Mouse (Mus musculus) liver, adult 2 months (tissue): ENCODE results near the gene Gm37240. TPM values are rescaled to one million over a fixed set of nuclear protein-coding genes. Genes with fewer than 3 reads are reported as not detected.

Source experiments
- DNase-seq: peaks from one replicate; pipeline ENCODE4 v3.0.0-alpha.2; 2011; ENCODE audit warnings: low read depth, low spot score; ENCODE audit errors: extremely low read depth
- H3K27ac ChIP-seq: fragments of 200-500 bp; replicated peaks from 2 replicates; pipeline ENCODE4 v1.5.1; 2012; ENCODE audit warnings: low read depth, mild to moderate bottlenecking, control low read depth, inconsistent platforms, low read length; ENCODE audit not compliant: insufficient read depth
- H3K27me3 ChIP-seq: fragments of 200-500 bp; 2 replicates; pipeline ENCODE4 v1.6.1; 2012; ENCODE audit warnings: mild to moderate bottlenecking, moderate library complexity, low read length, inconsistent platforms; ENCODE audit not compliant: control insufficient read depth, insufficient read depth
- H3K36me3 ChIP-seq: fragments of 200-500 bp; 2 replicates; pipeline ENCODE4 v1.6.1; 2012; ENCODE audit warnings: low read length, inconsistent platforms; ENCODE audit not compliant: control insufficient read depth, insufficient read depth
- H3K4me1 ChIP-seq: fragments of 200-500 bp; 2 replicates; pipeline ENCODE4 v1.6.1; 2011; ENCODE audit warnings: low read length; ENCODE audit not compliant: control insufficient read depth, insufficient read depth
- H3K4me3 ChIP-seq: fragments of 200-500 bp; 2 replicates; pipeline ENCODE4 v1.5.1; 2011; ENCODE audit warnings: low read depth, mild to moderate bottlenecking, control low read depth, low read length, moderate library complexity; ENCODE audit not compliant: insufficient read depth
- H3K79me2 ChIP-seq: fragments of 200-500 bp; 2 replicates; pipeline ENCODE4 v1.6.1; 2012; ENCODE audit warnings: inconsistent platforms, mild to moderate bottlenecking, low read length, moderate library complexity; ENCODE audit not compliant: control insufficient read depth, insufficient read depth
- H3K9ac ChIP-seq: fragments of 200-500 bp; 2 replicates; pipeline ENCODE4 v1.6.1; 2012; ENCODE audit warnings: low read depth, mild to moderate bottlenecking, control low read depth, inconsistent platforms, low read length
- CTCF ChIP-seq: fragments of 200-500 bp; IDR thresholded peaks from 2 replicates; pipeline ENCODE4 v1.5.1; 2011; ENCODE audit warnings: low read depth, low read length, control low read depth
- POLR2A ChIP-seq: fragments of 200-500 bp; IDR thresholded peaks from 2 replicates; pipeline ENCODE4 v1.6.1; 2011; ENCODE audit warnings: low read length, control low read depth; ENCODE audit not compliant: insufficient read depth; ENCODE audit errors: extremely low read depth
- WGBS: fragments of 180-500 bp; shearing (Covaris S2); methylation state at CpG from one replicate; pipeline ENCODE4 v1.1.7; 2018; 5-methylcytosine and 5-hydroxymethylcytosine counted together
- polyA plus RNA-seq: library from polyadenylated mRNA; depleted of rRNA; stranded (reverse); fragments of >200 nt; gene quantifications from 2 replicates; pipeline ENCODE4 v1.2.3, GENCODE M21; 2012
- total RNA-seq: library from RNA; depleted of rRNA; stranded (reverse); fragments of >200 nt; gene quantifications from 2 replicates; pipeline ENCODE4 v1.2.3, GENCODE M21; 2014

Gene Gm37240
- total and polyA plus RNA-seq, 2 experiments, result 2.2 to 6.9 TPM

- TF ChIP-seq POLR2A (no peak), CTCF (no peak)
- DNase-seq, result no peak
- Histone ChIP-seq H3K27ac (no peak overlapping the region), H3K4me1 (no peaks in the 10 kb centered on the region), H3K4me3 (no peak overlapping the region), H3K79me2 (no peaks in the 10 kb centered on the region), H3K9ac (no peak overlapping the region), H3K27me3 (no peaks in the 10 kb centered on the region), H3K36me3 (peaks cover 5% of the 10 kb centered on the region)
- 99% methylated on average over 4 of the region's 4 CpGs for WGBS
Measured at GRCm38 (mm10) chr3:85629895-85630510, 257.3 kb downstream of the Gm37240 start.

- Histone ChIP-seq H3K27me3 (no peaks in the 10 kb centered on the region), H3K36me3 (peaks cover 29% of the 10 kb centered on the region), H3K4me3 (no peak overlapping the region), H3K79me2 (no peaks in the 10 kb centered on the region), H3K4me1 (no peaks in the 10 kb centered on the region), H3K27ac (no peak overlapping the region), H3K9ac (no peak overlapping the region)
- no peak for TF ChIP-seq CTCF
- no peak for TF ChIP-seq POLR2A
- DNase-seq, result no peak
- WGBS, result 97% methylated on average over 1 of the region's 1 CpGs
Measured at GRCm38 (mm10) chr3:85619751-85620150, 267.6 kb downstream of the Gm37240 start.

- no peak for TF ChIP-seq CTCF
- TF ChIP-seq POLR2A, result no peak
- H3K4me3 ChIP-seq, result no peak overlapping the region
- WGBS, result 96% methylated on average over 5 of the region's 5 CpGs
- no peak for DNase-seq
- no peaks in the 10 kb centered on the region for H3K27me3 ChIP-seq
- peaks cover 31% of the 10 kb centered on the region for H3K36me3 ChIP-seq
- no peak overlapping the region for H3K27ac ChIP-seq
- H3K4me1 ChIP-seq, result no peaks in the 10 kb centered on the region
- H3K79me2 ChIP-seq, result no peaks in the 10 kb centered on the region
- no peak overlapping the region for H3K9ac ChIP-seq
Measured at GRCm38 (mm10) chr3:85619345-85619744, 268.0 kb downstream of the Gm37240 start.

GRCm38 (mm10) chr3:85618885-85619284 is 268.4 kb downstream of the Gm37240 start:
- H3K79me2 ChIP-seq, result no peaks in the 10 kb centered on the region
- DNase-seq, result no peak

GRCm38 (mm10) chr3:85616389-85616788 is 270.9 kb downstream of the Gm37240 start:
- H3K27ac ChIP-seq, result no peak overlapping the region
- no peaks in the 10 kb centered on the region for H3K4me1 ChIP-seq
- H3K27me3 ChIP-seq, result no peaks in the 10 kb centered on the region
- no peak overlapping the region for H3K9ac ChIP-seq
- H3K4me3 ChIP-seq, result no peak overlapping the region
- 89% methylated on average over 1 of the region's 1 CpGs for WGBS
- no peaks in the 10 kb centered on the region for H3K79me2 ChIP-seq
- peaks cover 34% of the 10 kb centered on the region for H3K36me3 ChIP-seq
- TF ChIP-seq CTCF (no peak), POLR2A (no peak)
- no peak for DNase-seq

More at GRCm38 (mm10) chr3:85618885-85619284, 268.4 kb downstream of the Gm37240 start:
- TF ChIP-seq CTCF (no peak; the same call in 1 of the 2 replicates), POLR2A (no peak)
- Histone ChIP-seq H3K4me3 (no peak overlapping the region), H3K4me1 (no peaks in the 10 kb centered on the region), H3K36me3 (peaks cover 31% of the 10 kb centered on the region), H3K27ac (no peak overlapping the region), H3K27me3 (no peaks in the 10 kb centered on the region), H3K9ac (no peak overlapping the region)
- 92% methylated on average over 6 of the region's 6 CpGs for WGBS

- 98% methylated on average over 2 of the region's 2 CpGs for WGBS
- no peak for DNase-seq
- no peaks in the 10 kb centered on the region for H3K79me2 ChIP-seq
- H3K9ac ChIP-seq, result no peak overlapping the region
- H3K4me1 ChIP-seq, result no peaks in the 10 kb centered on the region
- H3K4me3 ChIP-seq, result no peak overlapping the region
- no peak overlapping the region for H3K27ac ChIP-seq
- H3K36me3 ChIP-seq, result peaks cover 24% of the 10 kb centered on the region
- no peak for TF ChIP-seq CTCF
- no peak for TF ChIP-seq POLR2A
- H3K27me3 ChIP-seq, result no peaks in the 10 kb centered on the region
Measured at GRCm38 (mm10) chr3:85607753-85608152, 279.6 kb downstream of the Gm37240 start.
